In genomic region chr14:84438066-84438770, GRCm38 (mm10) we compare ENCODE assay signal across 9 mouse cellular contexts. TPM values are rescaled to one million over a fixed set of nuclear protein-coding genes. Genes with fewer than 3 reads are reported as not detected.
DNase-seq lines count a peak whose midpoint lies in the region; TF ChIP-seq lines count a peak whose summit lies in the region.
"Had no signal": no experiment of that assay in that cellular context is flagged by ENCODE, and none has a peak within 500 bp of the region (broad histone marks: within the 10 kb centered on the region; RNA-seq: fewer than 3 reads in every experiment).

No protein-coding gene starts in this region.

- peaks cover 2% of the 10 kb centered on the region for H3K27me3 ChIP-seq in splenic B cell, adult 2 months (ENCODE audit: control insufficient read depth, insufficient read depth, low read length, poor library complexity, severe bottlenecking)

- TF ChIP-seq CTCF in lung, adult 2 months (IDR thresholded peaks at IDR 0.05; ENCODE audit: insufficient read depth, low read length): no peak

- DNase-seq in frontal cortex, postnatal 10 days (ENCODE audit: low spot score in 2 of 2): peak; percentile 13 to 20
- no peak for DNase-seq in frontal cortex, postnatal 25 days (ENCODE audit: low spot score in 2 of 2)
- peak; percentile 53 for DNase-seq in lung, postnatal 10 days
- DNase-seq in lung, adult 2 months: no peak
- DNase-seq in cerebellum, adult 9-11 months: peak; percentile 1
- DNase-seq in kidney, postnatal 14 days: peak; percentile 32
- peak; percentile 15 for DNase-seq in splenic B cell, adult 2 months (ENCODE audit: low read depth, low spot score)
- no peak for DNase-seq in urinary bladder, postnatal 36 days (ENCODE audit: low spot score in 2 of 2)

- 33% methylated on average over 11 of the region's 11 CpGs for WGBS in lung, adult 2 months

- no peak overlapping the region for H3K4me3 ChIP-seq in lung, adult 2 months (replicated peaks; ENCODE audit: extremely low read depth, low read depth, low read length)
- H3K4me3 ChIP-seq: erythroblast, embryonic 14.5 days had no signal

- H3K36me3 ChIP-seq in splenic B cell, adult 2 months (ENCODE audit: control insufficient read depth, insufficient read depth, low read length, poor library complexity, severe bottlenecking): no peaks in the 10 kb centered on the region

- no peaks in the 10 kb centered on the region for H3K4me1 ChIP-seq in lung, adult 2 months (ENCODE audit: control insufficient read depth, insufficient read depth, low read length)

- no peak for TF ChIP-seq POLR2A in lung, adult 2 months (IDR thresholded peaks at IDR 0.05; ENCODE audit: borderline replicate concordance, extremely low read depth, low read depth, low read length)

RNA-seq across cellular contexts. Expression of gene Pcdh17, which starts 5.1 kb away (rescaled TPM):
- polyA plus RNA-seq in lung, adult 2 months (2012; rRNA removed): 9.1 and 9.3 TPM in 2 replicates
- polyA plus RNA-seq: erythroblast, embryonic 14.5 days had no signal

Comparison
In these comparisons a context has a peak if more than half of its experiments do, and no peak if none do; other contexts are left out.
1. DNase-seq: peak in frontal cortex, postnatal 10 days (2 of 2), lung, postnatal 10 days (single experiment), cerebellum, adult 9-11 months (single experiment), kidney, postnatal 14 days (single experiment) and splenic B cell, adult 2 months (single experiment); none in frontal cortex, postnatal 25 days (0 of 2), lung, adult 2 months (single experiment) and urinary bladder, postnatal 36 days (0 of 2).